Mouse (Mus musculus): ENCODE measurements around the gene Galnt18. TPM values are rescaled to one million over a fixed set of nuclear protein-coding genes. Genes with fewer than 3 reads are reported as not detected.

The Galnt18 gene
- total RNA-seq, 2 experiments from 2014 or later = 47.0 to 52.4 TPM

DNA sequence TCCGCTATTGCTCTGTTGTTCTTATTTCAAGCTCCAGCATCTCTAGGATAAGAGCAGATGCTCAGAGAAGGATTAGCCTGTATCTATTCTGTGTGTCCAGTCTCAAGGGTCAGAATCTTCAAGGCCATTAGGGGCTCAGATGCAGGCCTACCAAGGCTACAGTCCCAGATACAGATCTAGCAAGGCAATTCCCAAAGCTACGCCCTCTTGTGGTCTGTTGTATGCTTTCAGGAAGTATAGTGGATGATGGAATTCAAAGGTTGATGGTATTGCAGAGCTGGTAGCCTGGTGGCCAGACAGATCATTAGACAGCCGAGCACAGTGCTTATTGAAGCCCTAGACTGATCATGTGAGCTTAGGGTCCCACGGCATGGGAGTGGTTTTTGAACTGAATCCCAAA lies 320.1 kb downstream of the Galnt18 start:
- DNase-seq (ENCODE audit: extremely low spot score in 1 of 2, low spot score in 2 of 2) = no peak
- intact Hi-C loops (cut with DNase I) = no loop called here

DNA sequence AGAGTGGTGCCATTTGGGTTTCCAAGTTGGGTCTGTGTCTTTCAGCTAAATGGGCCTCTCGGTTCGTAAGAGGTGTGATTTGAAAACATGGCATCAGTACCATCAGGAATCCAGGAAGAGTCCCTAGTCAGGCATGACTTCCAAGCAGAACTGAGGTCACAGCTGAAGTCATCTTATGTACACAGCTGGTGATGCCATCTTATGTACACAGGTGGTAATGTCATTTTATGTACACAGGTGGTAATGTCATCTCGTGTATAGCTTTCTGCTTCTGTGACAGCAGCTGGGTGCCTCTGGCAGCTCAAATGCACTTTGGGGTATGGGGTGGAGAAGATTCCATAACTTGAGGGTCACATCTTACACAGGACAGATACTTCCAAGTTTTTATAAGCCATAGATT lies 323.8 kb downstream of the Galnt18 start:
- intact Hi-C loops (cut with DNase I) = no loop called here
- no peak for DNase-seq (ENCODE audit: extremely low spot score in 1 of 2, low spot score in 2 of 2)

DNA sequence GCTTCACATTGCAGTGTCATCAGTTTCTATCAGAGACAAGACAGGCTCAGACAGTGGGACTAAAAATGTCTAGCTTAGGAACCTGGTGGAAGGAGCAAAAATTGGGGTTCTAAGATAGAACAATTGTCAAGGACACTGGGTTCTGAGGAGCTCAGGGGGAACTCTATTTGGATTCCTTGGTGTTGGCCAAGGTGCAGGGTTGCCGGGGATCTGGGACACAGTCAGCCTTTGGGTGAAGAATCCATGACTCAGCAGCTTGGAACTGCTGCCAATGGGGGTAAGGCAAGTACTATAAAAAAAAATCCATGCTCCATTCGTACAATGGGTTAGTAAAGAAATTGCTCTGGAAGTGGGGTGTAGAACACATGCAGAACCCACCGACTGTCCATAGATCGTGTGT lies 324.2 kb downstream of the Galnt18 start:
- intact Hi-C loops (cut with DNase I) = no loop called here
- no peak for DNase-seq (ENCODE audit: extremely low spot score in 1 of 2, low spot score in 2 of 2)

- intact Hi-C loops (cut with DNase I) = no loop called here
- no peak for DNase-seq (ENCODE audit: extremely low spot score in 1 of 2, low spot score in 2 of 2)
These were observed 327.8 kb downstream of the Galnt18 start for GRCm38 (mm10) chr7:111452000-111452399.

GRCm38 (mm10) chr7:111450286-111451095 lies 329.3 kb downstream of the Galnt18 start:
- DNase-seq (ENCODE audit: extremely low spot score in 1 of 2, low spot score in 2 of 2) = no peak
- intact Hi-C loops (cut with DNase I) = no loop called here

- intact Hi-C loops (cut with DNase I) = no loop called here
- no peak for DNase-seq (ENCODE audit: extremely low spot score in 1 of 2, low spot score in 2 of 2)
These were observed 346.6 kb downstream of the Galnt18 start for GRCm38 (mm10) chr7:111433173-111433572.

- intact Hi-C loops (cut with DNase I) = no loop called here
These were observed 352.4 kb downstream of the Galnt18 start for GRCm38 (mm10) chr7:111427392-111427791.

More at GRCm38 (mm10) chr7:111427392-111427791, 352.4 kb downstream of the Galnt18 start:
- DNase-seq (ENCODE audit: extremely low spot score in 1 of 2, low spot score in 2 of 2) = no peak

Small RNA genes lying within 50 kb of the gene (microRNA-seq; reads per million reads assigned to microRNA genes)
- not detected for gene Gm25787

Other genes with a start within 250 kb of the Galnt18 start
- 10 to 100 TPM; 70.2 to 70.8 TPM for gene Usp47, start 243.5 kb upstream of the Galnt18 start, total RNA-seq (2021)

Measured in left cerebral cortex, postnatal 10 days (tissue).